Mouse (Mus musculus) common myeloid progenitor, adult 5-6 weeks (primary cell): ENCODE measurements around the gene Tcl1b2. TPM values are rescaled to one million over a fixed set of nuclear protein-coding genes. Genes with fewer than 3 reads are reported as not detected.
"Not testable (repeated sequence)": the region's sequence is repeated elsewhere in the genome, so short reads cannot be mapped to it uniquely, and the experiment has no call there.

Source experiments
- ATAC-seq: replicated peaks from 2 replicates; pipeline ENCODE4 v1.8.0; 2016; ENCODE audit warnings: low read depth, mild to moderate bottlenecking, moderate TSS enrichment, inconsistent platforms; ENCODE audit not compliant: poor library complexity, severe bottlenecking
- total RNA-seq: library from RNA; stranded (forward); fragments of 200-1000, 187-1606 nt; gene quantifications from 2 replicates; pipeline ENCODE4 v1.2.3, GENCODE M21; 2017

Gene Tcl1b2
- total RNA-seq, 1 experiment from 2014 or later = not detected

- ATAC-seq = peak; percentile 83
Measured at GRCm38 (mm10) chr12:105166734-105167133, 20.9 kb downstream of the Tcl1b2 start.

GRCm38 (mm10) chr12:105173366-105173765 is 27.6 kb downstream of the Tcl1b2 start:
- ATAC-seq = no peak

- ATAC-seq = peak; percentile 93
Measured at GRCm38 (mm10) chr12:105174318-105174717, 28.5 kb downstream of the Tcl1b2 start.

- ATAC-seq = not testable (repeated sequence)
Measured at GRCm38 (mm10) chr12:105176044-105176443, 30.2 kb downstream of the Tcl1b2 start, which contains the start of gene Tcl1b5. Gene Tcl1b5, plus strand, starts transcription at chr12:105176344.

GRCm38 (mm10) chr12:105181040-105181644 is 35.3 kb downstream of the Tcl1b2 start:
- ATAC-seq = peak; percentile 78

GRCm38 (mm10) chr12:105188980-105189379 is 43.2 kb downstream of the Tcl1b2 start:
- peak; percentile 92 for ATAC-seq

- not testable (repeated sequence) for ATAC-seq
Measured at GRCm38 (mm10) chr12:105190743-105191142, 44.9 kb downstream of the Tcl1b2 start, which contains the start of gene Tcl1b3. Gene Tcl1b3, plus strand, starts transcription at chr12:105191043.

- ATAC-seq = not testable (repeated sequence)
Measured at GRCm38 (mm10) chr12:105199684-105200497, 54.1 kb downstream of the Tcl1b2 start.

- not testable (repeated sequence) for ATAC-seq
Measured at GRCm38 (mm10) chr12:105201657-105202056, 55.8 kb downstream of the Tcl1b2 start, which contains the start of gene Tcl1b4. Gene Tcl1b4, plus strand, starts transcription at chr12:105201957.

Other genes with a start within 250 kb of the Tcl1b2 start
- 23.0 and 25.3 TPM in 2 replicates for gene Syne3, start 136.2 kb upstream of the Tcl1b2 start, total RNA-seq
- 30.1 and 42.8 TPM in 2 replicates for gene Glrx5, start 113.3 kb upstream of the Tcl1b2 start, total RNA-seq
- not detected in 2 replicates for gene Tcl1b1, start 13.7 kb downstream of the Tcl1b2 start, total RNA-seq
- not detected in 2 replicates for gene Tcl1b5, start 30.3 kb downstream of the Tcl1b2 start, total RNA-seq
- gene Tcl1b3, start 45.0 kb downstream of the Tcl1b2 start, total RNA-seq = not detected in 2 replicates
- gene Tcl1b4, start 55.9 kb downstream of the Tcl1b2 start, total RNA-seq = not detected in 2 replicates
- gene Tcl1, start 76.8 kb downstream of the Tcl1b2 start, total RNA-seq = not detected in 2 replicates
- not detected in 2 replicates for gene Tunar, start 187.9 kb downstream of the Tcl1b2 start, total RNA-seq